ENCODE assay signal across 20 mouse cellular contexts in the genomic region with DNA sequence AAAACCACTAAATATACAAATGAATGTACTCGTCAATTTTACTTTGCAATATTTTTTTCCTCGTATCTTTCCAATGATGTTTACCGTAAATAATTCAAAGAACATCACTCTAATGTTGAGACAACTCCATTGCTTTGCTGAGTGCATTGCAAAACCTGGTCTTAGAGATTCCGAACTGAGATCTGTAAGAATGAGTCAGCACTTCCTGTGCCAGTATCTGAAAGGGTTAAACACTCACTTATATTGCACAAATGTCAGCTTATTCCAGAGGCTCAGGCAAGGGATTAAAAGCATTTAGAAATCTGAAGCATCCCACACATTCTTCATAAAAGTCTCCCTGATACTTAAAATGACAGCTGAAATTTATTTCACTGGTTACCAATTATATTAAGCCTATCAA.
A peak's percentile ranks its signal among the peaks of the same experiment; 100 is the strongest.
DNase-seq lines count a peak whose midpoint lies in the region; TF ChIP-seq lines count a peak whose summit lies in the region.
"Had no signal": no experiment of that assay in that cellular context is flagged by ENCODE, and none has a peak within 500 bp of the region (broad histone marks: within the 10 kb centered on the region; RNA-seq: fewer than 3 reads in every experiment).

No protein-coding gene starts in this region.

- no peak for TF ChIP-seq POLR2A in brain, embryonic 14.5 days (IDR thresholded peaks at IDR 0.05; ENCODE audit: borderline replicate concordance, extremely low read depth, insufficient read depth, insufficient read length, poor library complexity, severe bottlenecking)

- TF ChIP-seq CTCF in brain, embryonic 14.5 days (IDR thresholded peaks at IDR 0.05; ENCODE audit: borderline replicate concordance, extremely low read depth, insufficient read depth, insufficient read length), result no peak

- H3K27ac ChIP-seq in ES-E14 (ENCODE audit: insufficient read depth, low read depth, low read length, poor library complexity, severe bottlenecking), result no peak overlapping the region
- H3K27ac ChIP-seq: heart, embryonic 15.5 days; hindbrain, embryonic 10.5 days; hindbrain, embryonic 13.5 days; intestine, embryonic 15.5 days had no signal

- H3K9me3 ChIP-seq in ES-E14 (ENCODE audit: control insufficient read depth, insufficient read depth, low read depth, low read length), result no peaks in the 10 kb centered on the region
- H3K9me3 ChIP-seq: heart, embryonic 15.5 days; hindbrain, embryonic 10.5 days; hindbrain, embryonic 13.5 days; intestine, embryonic 15.5 days had no signal

- no peaks in the 10 kb centered on the region for H3K36me3 ChIP-seq in ES-E14 (ENCODE audit: control insufficient read depth, insufficient read depth, low read length, poor library complexity, severe bottlenecking)
- H3K36me3 ChIP-seq: heart, embryonic 15.5 days; hindbrain, embryonic 10.5 days; intestine, embryonic 15.5 days had no signal

- H3K4me1 ChIP-seq in ES-E14 (ENCODE audit: control insufficient read depth in 2 of 2, insufficient read depth in 2 of 2, low read length in 2 of 2, poor library complexity in 1 of 2), result no peaks in the 10 kb centered on the region
- H3K4me1 ChIP-seq: heart, embryonic 15.5 days; hindbrain, embryonic 13.5 days; intestine, embryonic 15.5 days had no signal

- no peak overlapping the region for H3K4me3 ChIP-seq in ES-E14 (ENCODE audit: insufficient read depth in 1 of 2, low read depth in 1 of 2, low read length in 2 of 2, poor library complexity in 1 of 2, severe bottlenecking in 1 of 2)
- H3K4me3 ChIP-seq: heart, embryonic 15.5 days; hindbrain, embryonic 10.5 days; hindbrain, embryonic 13.5 days; intestine, embryonic 15.5 days had no signal

- in situ Hi-C loops in ES-E14 (cut with MboI; ENCODE audit: low sequenced_read_pairs in 2 of 2, unreplicated experiment in 2 of 2), result no loop called here

- H3K9ac ChIP-seq in ES-E14 (ENCODE audit: insufficient read depth, low read depth, low read length, poor library complexity, severe bottlenecking), result no peak overlapping the region
- H3K9ac ChIP-seq: heart, embryonic 15.5 days; hindbrain, embryonic 13.5 days; intestine, embryonic 15.5 days had no signal

- DNase-seq in 416B (ENCODE audit: low read depth), result peak; percentile 70
- no peak for DNase-seq in ES-E14 (ENCODE audit: low read depth, low spot score)
- DNase-seq in brain, embryonic 14.5 days (ENCODE audit: low read depth), result peak; percentile 11
- no peak for DNase-seq in layer of hippocampus, adult 8-10 months (ENCODE audit: low spot score in 2 of 2)
- no peak for DNase-seq in MN1 (ENCODE audit: low spot score)
- DNase-seq in right cerebral cortex, postnatal 14 days, result no peak
- DNase-seq: adrenal gland, adult 8-10 months; adrenal gland, postnatal 25 days; B cell, adult 2 months; cerebellum, adult 18-20 months; cerebellum, adult 9-10 months; cerebellum, postnatal 14 days; gastrocnemius, postnatal 25 days; heart, postnatal 10 days; heart, postnatal 36 days; kidney, adult 11 months had no signal

TF ChIP-seq in ES-E14, 5 proteins besides CTCF, POLR2A, EP300 and RAD21:
- no peak for TF ChIP-seq HCFC1 (IDR thresholded peaks at IDR 0.05; ENCODE audit: borderline replicate concordance, insufficient read depth, low read length)
- TF ChIP-seq MAFK (IDR thresholded peaks at IDR 0.05; ENCODE audit: insufficient read depth, low read depth, low read length), result 0 out of 2 replicates have a peak, but pooled peaks have one; percentile 8

Comparison
In these comparisons a context has a peak if more than half of its experiments do, and no peak if none do; other contexts are left out.
1. DNase-seq: peak in 416B (single experiment) and brain, embryonic 14.5 days (single experiment); none in ES-E14 (single experiment), layer of hippocampus, adult 8-10 months (0 of 2), MN1 (single experiment) and right cerebral cortex, postnatal 14 days (single experiment).